Mouse (Mus musculus) neural tube, postnatal 0 days (tissue): ENCODE measurements around the gene Cers4. TPM values are rescaled to one million over a fixed set of nuclear protein-coding genes. Genes with fewer than 3 reads are reported as not detected.

Source experiments
- polyA plus RNA-seq: library from polyadenylated mRNA; unstranded; fragments of >200 nt; fragmentation: Nextera tagmentation; extraction: Ambion mirVana; gene quantifications from 2 replicates; pipeline ENCODE4 v1.2.1, GENCODE M21; 2015

The Cers4 gene
- 48.8 and 51.0 TPM in 2 replicates for polyA plus RNA-seq

GRCm38 (mm10) chr8:4492851-4493685 lies at the start of gene Cers4:
Cers4 (plus strand) TSS chr8:4493026.

Other genes starting within 250 kb of the Cers4 start
- gene Tgfbr3l, start 244.8 kb upstream of the Cers4 start, polyA plus RNA-seq, result 3.5 and 3.6 TPM in 2 replicates
- gene Snapc2, start 239.9 kb upstream of the Cers4 start, polyA plus RNA-seq, result 64.1 and 65.4 TPM in 2 replicates
- gene Ctxn1, start 233.8 kb upstream of the Cers4 start, polyA plus RNA-seq, result 198 and 236 TPM in 2 replicates
- gene Timm44, start 217.1 kb upstream of the Cers4 start, polyA plus RNA-seq, result 46.1 and 49.8 TPM in 2 replicates
- gene Ccl25, start 167.8 kb upstream of the Cers4 start, polyA plus RNA-seq, result 12.6 and 13.0 TPM in 2 replicates
- 60.0 and 61.4 TPM in 2 replicates for gene Elavl1, start 167.6 kb upstream of the Cers4 start, polyA plus RNA-seq
- 14.4 and 15.8 TPM in 2 replicates for gene Zfp958, start 120.1 kb downstream of the Cers4 start, polyA plus RNA-seq